Mouse (Mus musculus): Measurements from ENCODE around the gene Clec11a. TPM values are rescaled to one million over a fixed set of nuclear protein-coding genes. Genes with fewer than 3 reads are reported as not detected.

Clec11a gene
- polyA plus RNA-seq, 1 experiment from 2014 or later: 6.9 TPM

DNA sequence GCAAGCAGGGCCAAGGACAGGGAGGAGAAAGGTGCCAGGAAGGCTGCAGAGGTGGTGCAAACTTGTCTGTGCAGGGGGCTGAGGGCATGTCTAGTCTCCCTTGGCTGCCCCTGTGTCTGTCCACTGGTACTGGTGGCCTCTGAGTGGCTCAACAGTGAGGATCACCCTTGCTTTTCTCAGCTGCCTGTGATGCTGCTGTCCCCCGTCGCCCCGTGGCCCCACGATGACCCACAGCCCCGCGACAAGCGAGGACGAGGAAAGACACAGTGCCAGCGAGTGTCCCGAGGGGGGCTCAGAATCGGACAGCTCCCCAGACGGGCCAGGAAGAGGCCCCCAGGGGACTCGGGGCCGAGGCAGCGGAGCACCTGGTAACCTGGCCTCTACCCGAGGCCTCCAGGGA, 5.8 kb upstream of the Clec11a start:
- ATAC-seq (ENCODE audit: insufficient read depth, low FRiP score, low read depth): no peak
- no peaks in the 10 kb centered on the region for H3K36me3 ChIP-seq
- 58% methylated on average over 16 of the region's 16 CpGs for WGBS
- H3K4me2 ChIP-seq: no peak overlapping the region
- H3K4me3 ChIP-seq (replicated peaks): no peak overlapping the region
- no peak overlapping the region for H3K9ac ChIP-seq
- H3K4me1 ChIP-seq: peaks cover 14% of the 10 kb centered on the region
- no peak overlapping the region for H3K27ac ChIP-seq
- no peaks in the 10 kb centered on the region for H3K9me3 ChIP-seq
- H3K27me3 ChIP-seq (replicated peaks): no peaks in the 10 kb centered on the region

DNA sequence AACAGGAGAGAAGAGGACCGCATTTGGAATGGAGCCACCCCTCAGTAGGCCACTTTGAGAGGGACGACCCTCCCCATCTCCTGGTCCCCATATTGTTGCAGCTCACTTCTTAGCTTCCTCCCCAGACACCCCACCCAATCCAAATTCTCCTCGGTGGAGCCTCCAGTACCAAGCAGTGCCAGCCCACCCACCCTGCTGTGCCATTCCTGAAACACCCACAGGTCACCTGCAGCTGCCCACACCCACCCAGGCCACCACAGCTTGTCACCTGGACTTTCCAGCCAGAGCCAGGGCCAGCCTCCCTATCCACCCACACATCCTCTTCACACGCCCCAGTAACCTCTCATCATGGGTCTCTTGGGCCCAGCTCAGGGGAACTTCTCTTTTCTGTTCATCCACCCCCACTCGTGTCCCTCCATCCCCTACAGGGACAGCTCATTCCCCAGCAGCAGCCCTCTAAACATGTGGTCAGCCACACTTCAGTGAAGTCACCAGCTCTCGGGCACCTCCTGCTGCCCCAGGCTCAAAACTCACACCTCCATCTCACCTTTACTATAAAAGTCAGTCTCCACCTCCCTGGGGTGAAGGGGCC, 5.1 kb upstream of the Clec11a start:
- H3K36me3 ChIP-seq: no peaks in the 10 kb centered on the region
- no peak overlapping the region for H3K4me3 ChIP-seq (replicated peaks)
- H3K27ac ChIP-seq: no peak overlapping the region
- no peak overlapping the region for H3K9ac ChIP-seq
- ATAC-seq (ENCODE audit: insufficient read depth, low FRiP score, low read depth): no peak
- H3K9me3 ChIP-seq: no peaks in the 10 kb centered on the region
- H3K4me2 ChIP-seq: no peak overlapping the region
- peaks cover 17% of the 10 kb centered on the region for H3K4me1 ChIP-seq
- 25% methylated on average over 6 of the region's 6 CpGs for WGBS
- no peaks in the 10 kb centered on the region for H3K27me3 ChIP-seq (replicated peaks)

DNA sequence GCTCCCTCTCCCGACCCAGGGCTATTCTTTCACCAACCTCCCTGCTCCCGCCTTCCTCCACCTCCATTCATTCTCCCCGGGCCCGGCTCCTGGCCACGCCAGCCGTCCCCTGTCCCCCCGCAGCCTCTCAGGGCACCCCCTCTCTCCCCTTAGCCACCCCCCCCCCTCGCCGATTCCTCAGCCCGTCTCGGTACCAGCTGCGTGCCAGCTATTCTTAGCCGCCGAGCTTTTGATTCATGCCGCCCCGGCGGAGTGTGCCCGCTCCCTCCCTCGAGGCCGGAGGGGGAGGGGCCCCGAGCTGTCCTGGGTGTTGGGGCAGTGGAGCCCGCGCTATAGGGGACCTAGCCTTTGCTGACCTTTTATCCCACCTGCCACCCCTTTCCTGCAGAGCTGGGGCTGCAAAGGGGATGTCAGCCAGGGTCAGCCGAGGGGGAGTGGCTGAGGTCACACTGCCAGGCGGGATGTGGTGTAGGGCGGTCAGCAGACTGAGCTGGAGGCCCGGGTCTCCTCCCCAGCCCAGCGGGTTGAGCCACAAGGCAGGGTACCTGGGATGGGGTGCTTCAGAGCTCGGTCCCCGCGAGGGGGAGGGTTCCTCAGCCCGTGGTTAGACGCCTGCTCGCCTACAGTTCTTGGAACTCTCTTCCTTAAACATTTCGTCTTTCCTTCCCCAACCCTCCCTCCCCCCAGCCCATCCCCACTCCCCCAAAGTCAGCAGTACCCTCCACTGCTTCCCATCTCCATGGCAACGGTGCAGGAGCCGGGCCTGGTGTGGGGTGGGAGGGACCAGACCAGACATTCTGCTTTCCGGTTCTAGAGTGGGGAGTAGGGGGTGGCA, 4.4 kb upstream of the Clec11a start:
- Histone ChIP-seq H3K9ac (peak overlapping the region; percentile 22; the same call in 1 of the 2 replicates), H3K27ac (no peak overlapping the region), H3K4me1 (peaks cover 20% of the 10 kb centered on the region), H3K4me3 (replicated peaks) (peak overlapping the region; percentile 50), H3K36me3 (no peaks in the 10 kb centered on the region), H3K9me3 (no peaks in the 10 kb centered on the region), H3K27me3 (replicated peaks) (no peaks in the 10 kb centered on the region), H3K4me2 (peak overlapping the region; percentile 99)
- WGBS: 2% methylated on average over 38 of the region's 38 CpGs
- ATAC-seq (ENCODE audit: insufficient read depth, low FRiP score, low read depth): peak; percentile 19; the same call in 1 of the 2 replicates

DNA sequence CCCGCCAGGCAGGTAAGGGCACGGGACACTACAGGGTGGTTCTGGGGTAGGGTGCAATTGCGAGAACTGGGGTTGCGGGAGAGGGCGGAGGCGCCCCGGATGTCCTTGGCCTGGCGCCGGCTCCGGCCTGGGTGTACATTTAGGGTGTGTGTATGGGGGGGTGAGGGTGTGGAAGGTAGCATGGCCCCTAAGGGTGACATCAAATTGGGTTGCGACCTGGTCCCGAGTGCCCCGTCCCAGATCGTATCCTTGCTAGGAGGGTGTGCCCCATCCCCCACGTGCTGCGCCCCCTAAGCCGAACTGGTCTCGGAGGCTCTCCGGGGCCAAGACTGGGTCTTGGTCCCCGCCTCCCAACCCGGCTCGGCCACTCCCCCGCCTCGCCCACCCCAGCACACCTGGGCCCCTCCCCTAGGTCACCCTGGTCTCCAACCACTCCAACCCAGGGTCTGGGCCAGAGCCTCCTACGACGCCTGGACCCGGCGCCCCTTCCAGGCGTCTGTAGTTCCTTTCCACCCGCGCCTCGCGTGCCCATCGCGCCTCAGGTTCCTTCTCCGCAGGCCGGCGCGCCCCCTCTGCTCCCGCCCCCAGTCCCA, 3.7 kb upstream of the Clec11a start:
- H3K27ac ChIP-seq: no peak overlapping the region
- peak overlapping the region; percentile 50 for H3K4me3 ChIP-seq (replicated peaks)
- peak; percentile 19; the same call in 1 of the 2 replicates for ATAC-seq (ENCODE audit: insufficient read depth, low FRiP score, low read depth)
- no peaks in the 10 kb centered on the region for H3K27me3 ChIP-seq (replicated peaks)
- H3K4me2 ChIP-seq: peak overlapping the region; percentile 99
- H3K36me3 ChIP-seq: no peaks in the 10 kb centered on the region
- H3K9me3 ChIP-seq: no peaks in the 10 kb centered on the region
- H3K9ac ChIP-seq: peak overlapping the region; percentile 22; the same call in 1 of the 2 replicates
- under 1% methylated on average over 37 of the region's 40 CpGs for WGBS
- peaks cover 27% of the 10 kb centered on the region for H3K4me1 ChIP-seq

DNA sequence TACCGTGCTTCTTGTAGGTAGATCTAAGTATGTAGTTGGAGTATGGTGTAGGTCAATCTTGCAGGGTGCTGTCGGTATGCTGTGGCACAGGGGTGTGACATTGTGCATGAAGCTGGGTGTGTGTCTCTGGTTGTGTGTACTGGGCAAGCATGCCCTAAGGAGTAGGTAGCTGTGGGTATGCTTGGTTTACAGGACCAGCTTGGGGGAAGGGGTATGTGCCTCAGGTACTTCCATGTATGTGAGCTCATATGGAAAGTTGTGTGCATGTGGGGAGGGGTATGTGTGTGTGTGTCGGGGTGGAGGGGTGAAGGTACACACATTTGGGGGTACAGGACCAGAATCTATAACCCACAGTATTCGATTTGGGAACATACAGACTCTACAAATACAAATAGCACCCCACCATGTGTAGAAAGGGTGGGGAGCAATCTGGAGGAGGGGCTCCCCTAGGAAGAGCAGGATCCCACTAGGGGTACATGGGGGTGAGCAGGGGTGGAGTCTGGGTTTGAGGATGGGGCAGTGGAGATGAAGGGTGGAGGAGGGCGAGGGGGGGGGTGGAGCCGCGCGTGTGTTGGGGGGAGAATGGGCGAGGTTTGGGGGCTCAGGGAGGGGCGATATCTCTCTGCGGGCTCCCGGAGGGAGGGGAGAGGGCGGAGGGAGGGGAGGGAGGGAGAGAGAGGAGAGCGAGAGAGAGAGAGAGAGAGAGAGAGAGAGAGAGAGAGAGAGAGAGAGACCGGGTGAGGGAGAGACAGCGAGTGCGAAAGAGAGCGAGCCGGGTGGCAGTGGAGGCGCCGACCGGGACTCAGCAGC, 3.0 kb upstream of the Clec11a start, which contains the start of gene Shank1:
Shank1 (plus strand) TSS at position 779 of the 810 bp plus-strand sequence.
- no peaks in the 10 kb centered on the region for H3K36me3 ChIP-seq
- H3K27ac ChIP-seq: no peak within 1 kb of the TSS
- H3K4me3 ChIP-seq (replicated peaks): peak within 1 kb of the TSS; percentile 50
- H3K4me2 ChIP-seq: peak within 1 kb of the TSS; percentile 99
- H3K27me3 ChIP-seq (replicated peaks): no peaks in the 10 kb centered on the region
- peaks cover 28% of the 10 kb centered on the region for H3K4me1 ChIP-seq
- ATAC-seq (ENCODE audit: insufficient read depth, low FRiP score, low read depth): no peak
- peak within 1 kb of the TSS; percentile 22; the same call in 1 of the 2 replicates for H3K9ac ChIP-seq
- H3K9me3 ChIP-seq: no peaks in the 10 kb centered on the region
- 14% methylated on average over 17 of the region's 22 CpGs for WGBS

DNA sequence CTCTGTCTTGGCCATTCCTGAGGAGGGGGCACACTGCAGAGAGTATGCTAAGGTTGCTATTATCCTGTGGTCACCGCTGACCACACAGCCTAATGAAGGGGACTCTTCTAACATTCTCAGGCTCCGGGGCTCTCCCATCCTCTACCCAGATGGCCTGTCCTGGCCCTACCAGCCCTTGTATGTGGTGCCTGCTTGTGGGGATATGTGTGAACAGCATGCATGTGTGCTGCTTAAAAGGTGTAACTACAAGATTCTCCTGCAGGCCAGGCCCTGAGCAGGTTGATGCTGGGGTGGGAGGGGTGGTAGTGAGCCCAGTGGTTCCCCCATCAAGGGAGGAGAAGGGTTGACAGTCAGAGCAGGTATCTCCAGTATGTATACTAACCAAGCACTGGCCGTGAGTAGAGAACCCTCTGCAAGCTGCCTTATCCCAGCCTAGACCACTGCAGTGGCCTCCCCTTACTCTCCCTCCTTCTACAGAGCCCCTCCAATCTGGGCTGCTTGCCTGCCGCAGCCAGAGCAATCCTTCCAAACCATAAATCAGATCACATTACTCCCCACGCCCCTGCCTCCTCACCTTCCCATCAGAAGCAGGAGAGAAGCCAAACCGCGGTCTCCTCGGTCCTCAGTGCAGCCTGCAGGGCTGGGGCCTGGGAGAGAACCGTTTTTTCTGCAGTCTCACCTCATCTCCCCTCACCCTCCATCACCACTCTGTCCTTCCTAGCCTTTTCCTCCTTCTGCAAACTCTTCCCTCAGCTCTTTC, 739 bp upstream of the Clec11a start:
- H3K4me2 ChIP-seq: no peak overlapping the region
- H3K9me3 ChIP-seq: no peaks in the 10 kb centered on the region
- peaks cover 32% of the 10 kb centered on the region for H3K4me1 ChIP-seq
- no peak for ATAC-seq (ENCODE audit: insufficient read depth, low FRiP score, low read depth)
- H3K4me3 ChIP-seq (replicated peaks): no peak overlapping the region
- no peaks in the 10 kb centered on the region for H3K36me3 ChIP-seq
- no peak overlapping the region for H3K9ac ChIP-seq
- 38% methylated on average over 9 of the region's 9 CpGs for WGBS
- no peaks in the 10 kb centered on the region for H3K27me3 ChIP-seq (replicated peaks)
- peak overlapping the region; percentile 51; the same call in 1 of the 2 replicates for H3K27ac ChIP-seq

DNA sequence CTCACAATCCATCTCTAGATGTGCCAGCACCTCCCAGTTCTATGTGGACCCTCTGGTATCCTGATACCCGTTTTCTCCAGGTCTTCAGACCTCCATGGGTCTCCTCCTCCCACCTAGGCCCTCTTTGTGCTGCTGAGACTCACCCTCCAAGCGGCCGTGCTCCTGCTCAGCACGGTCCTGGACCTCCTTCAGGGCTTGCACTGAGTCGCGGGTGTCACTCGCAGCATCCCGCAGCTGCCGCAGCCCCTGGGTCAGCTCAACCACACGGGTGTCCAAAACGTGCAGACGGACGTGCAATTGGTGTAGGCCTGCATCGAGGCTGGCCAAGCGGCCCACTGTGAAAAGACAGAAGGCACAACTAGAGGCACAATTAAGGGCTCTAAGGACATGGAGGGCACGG, 1.0 kb downstream of the Clec11a start:
- no peak for ATAC-seq (ENCODE audit: insufficient read depth, low FRiP score, low read depth)
- Histone ChIP-seq H3K36me3 (no peaks in the 10 kb centered on the region), H3K27ac (peak overlapping the region; percentile 95; the same call in 1 of the 2 replicates), H3K9ac (no peak overlapping the region), H3K4me3 (replicated peaks) (peak overlapping the region; percentile 77), H3K9me3 (no peaks in the 10 kb centered on the region), H3K27me3 (replicated peaks) (no peaks in the 10 kb centered on the region), H3K4me2 (peak overlapping the region; percentile 79), H3K4me1 (peaks cover 23% of the 10 kb centered on the region)
- 14% methylated on average over 16 of the region's 16 CpGs for WGBS

DNA sequence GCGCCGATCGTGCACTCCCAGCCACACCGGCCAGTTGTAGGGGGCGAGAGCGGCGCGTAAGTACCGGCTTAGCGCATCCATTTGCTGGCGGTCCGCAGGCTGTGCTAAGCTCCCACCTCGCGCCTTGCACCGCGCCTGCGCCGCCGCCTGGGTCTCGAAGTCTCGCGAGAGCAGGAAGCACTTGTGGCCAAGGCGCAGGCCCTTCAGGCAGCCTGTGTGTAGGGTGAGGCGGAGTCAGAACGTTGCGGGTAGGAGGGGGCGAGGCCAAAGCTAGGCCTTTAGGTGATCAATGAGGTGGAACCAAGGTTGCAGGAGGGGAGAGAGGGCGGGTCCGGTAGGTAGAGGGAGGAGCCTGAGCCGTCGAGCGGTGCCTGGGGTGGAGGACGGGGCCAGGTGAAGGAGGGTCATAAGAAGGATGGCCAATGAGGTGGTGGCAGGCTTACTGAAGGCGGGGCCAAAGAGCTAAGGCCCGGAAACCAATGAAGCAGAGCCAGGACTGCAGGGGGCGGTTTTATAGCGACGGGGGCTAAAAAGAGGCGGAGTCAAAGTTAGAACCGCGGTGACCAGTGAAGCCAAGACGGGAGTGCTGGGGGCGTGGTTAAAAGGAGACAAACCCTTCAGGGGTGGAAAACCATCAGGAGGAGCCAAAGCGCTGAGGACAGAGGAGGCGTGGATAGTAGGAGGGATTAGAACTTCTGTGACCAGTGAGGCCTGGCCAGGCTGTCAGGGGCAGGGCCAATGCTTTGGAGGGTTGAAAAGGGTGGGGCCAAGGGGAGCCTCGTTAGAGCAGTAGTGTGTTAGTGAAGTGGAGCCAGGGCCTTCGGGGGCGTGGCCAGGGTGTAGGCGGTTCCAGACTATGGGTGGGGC, 1.7 kb downstream of the Clec11a start:
- WGBS: under 1% methylated on average over 49 of the region's 49 CpGs
- peak overlapping the region; percentile 94 for H3K9ac ChIP-seq

DNA sequence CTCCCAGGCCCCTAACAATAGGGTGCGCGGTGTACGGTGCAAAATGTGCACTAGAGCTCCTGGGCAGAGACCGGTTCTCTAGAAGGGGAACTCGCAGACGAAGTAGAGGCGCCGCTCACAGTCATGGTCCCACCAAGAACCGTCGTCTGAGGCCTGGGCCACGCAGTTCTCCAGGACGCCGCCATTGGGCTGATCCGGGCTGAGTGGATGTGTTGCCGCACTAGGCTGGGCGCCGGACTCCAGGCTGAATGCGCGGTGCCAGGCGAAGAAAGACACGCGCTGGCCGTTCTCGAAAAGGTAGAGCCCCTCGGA, 2.3 kb downstream of the Clec11a start:
- H3K4me2 ChIP-seq: peak overlapping the region; percentile 79
- H3K27ac ChIP-seq: peak overlapping the region; percentile 95
- H3K9ac ChIP-seq: peak overlapping the region; percentile 94
- no peaks in the 10 kb centered on the region for H3K27me3 ChIP-seq (replicated peaks)
- no peaks in the 10 kb centered on the region for H3K36me3 ChIP-seq
- H3K4me1 ChIP-seq: peaks cover 18% of the 10 kb centered on the region
- ATAC-seq (ENCODE audit: insufficient read depth, low FRiP score, low read depth): peak; percentile 1; the same call in 1 of the 2 replicates
- no peaks in the 10 kb centered on the region for H3K9me3 ChIP-seq
- H3K4me3 ChIP-seq (replicated peaks): peak overlapping the region; percentile 77
- WGBS: 1% methylated on average over 25 of the region's 25 CpGs

More for the DNA sequence above, 1.7 kb downstream of the Clec11a start:
- H3K4me3 ChIP-seq (replicated peaks): peak overlapping the region; percentile 77
- no peaks in the 10 kb centered on the region for H3K27me3 ChIP-seq (replicated peaks)
- ATAC-seq (ENCODE audit: insufficient read depth, low FRiP score, low read depth): peak; percentile 94
- H3K27ac ChIP-seq: peak overlapping the region; percentile 95
- H3K4me1 ChIP-seq: peaks cover 18% of the 10 kb centered on the region
- H3K9me3 ChIP-seq: no peaks in the 10 kb centered on the region
- H3K4me2 ChIP-seq: peak overlapping the region; percentile 79
- H3K36me3 ChIP-seq: no peaks in the 10 kb centered on the region
